Mouse (Mus musculus) cerebral cortex, adult 2 months (tissue): ENCODE data around the gene Tln2.

Experiments
- WGBS: fragments of 180-500 bp; shearing (Covaris S2); methylation state at CpG from one replicate; pipeline ENCODE4 v1.1.7; 2018; 5-methylcytosine and 5-hydroxymethylcytosine counted together

Gene Tln2

DNA sequence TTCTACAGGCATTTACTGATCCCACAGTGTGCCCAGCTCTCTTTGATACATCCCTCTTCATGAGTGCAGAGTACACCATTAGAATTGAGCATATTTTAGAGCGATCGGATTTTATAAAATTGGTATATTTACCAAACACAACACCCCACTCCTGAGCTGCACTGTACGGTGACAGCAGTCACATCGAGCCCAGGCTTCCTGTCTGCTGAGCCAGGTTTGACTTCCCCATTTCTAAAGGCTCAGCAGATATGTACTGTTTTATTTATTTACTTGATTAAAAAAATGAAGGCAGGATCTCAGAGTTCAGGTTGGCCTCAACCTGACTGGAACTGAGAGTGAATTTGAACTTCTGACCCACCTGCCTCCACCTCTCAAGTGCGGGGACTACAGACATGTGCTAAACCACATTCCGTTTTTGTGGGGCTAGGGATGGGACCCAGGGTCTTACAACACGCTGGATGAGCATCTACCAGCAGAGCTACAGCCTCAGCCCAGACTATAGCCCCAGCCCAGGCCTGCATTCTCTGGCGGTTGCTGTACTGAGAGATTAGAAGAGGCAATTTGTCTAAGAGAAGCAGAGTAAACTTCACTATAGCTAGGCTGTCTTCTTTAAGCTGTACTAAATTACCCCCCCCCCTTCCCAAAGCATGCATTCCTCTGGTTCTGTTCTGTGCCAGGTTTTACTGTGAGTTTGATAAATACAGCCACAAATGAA, 292.1 kb downstream of the Tln2 start:
- WGBS: 87% methylated on average over 8 of the region's 8 CpGs

DNA sequence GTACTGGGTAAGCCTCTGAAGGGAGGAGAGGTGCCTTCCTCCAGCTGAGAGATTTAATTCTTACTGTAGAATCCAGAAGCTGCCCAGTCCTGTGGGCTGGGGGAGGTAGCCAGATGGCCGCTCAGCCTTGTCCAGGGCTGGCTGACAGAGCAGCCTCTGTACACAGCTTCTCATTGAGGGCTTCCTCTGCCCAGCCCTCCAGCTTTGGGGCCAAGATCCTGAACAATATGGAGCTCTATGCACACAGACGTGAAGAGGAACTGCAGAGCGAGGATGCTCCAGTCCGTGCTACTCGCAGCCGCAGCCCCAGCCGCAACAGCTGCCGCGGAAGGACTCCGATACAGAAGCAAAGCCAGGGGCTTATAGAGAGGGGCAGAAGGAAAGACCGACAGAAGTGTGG, 294.0 kb downstream of the Tln2 start:
- WGBS: 63% methylated on average over 11 of the region's 11 CpGs

- WGBS: 44% methylated on average over 2 of the region's 2 CpGs
Measured at GRCm38 (mm10) chr9:67264896-67265295, 294.6 kb downstream of the Tln2 start.

DNA sequence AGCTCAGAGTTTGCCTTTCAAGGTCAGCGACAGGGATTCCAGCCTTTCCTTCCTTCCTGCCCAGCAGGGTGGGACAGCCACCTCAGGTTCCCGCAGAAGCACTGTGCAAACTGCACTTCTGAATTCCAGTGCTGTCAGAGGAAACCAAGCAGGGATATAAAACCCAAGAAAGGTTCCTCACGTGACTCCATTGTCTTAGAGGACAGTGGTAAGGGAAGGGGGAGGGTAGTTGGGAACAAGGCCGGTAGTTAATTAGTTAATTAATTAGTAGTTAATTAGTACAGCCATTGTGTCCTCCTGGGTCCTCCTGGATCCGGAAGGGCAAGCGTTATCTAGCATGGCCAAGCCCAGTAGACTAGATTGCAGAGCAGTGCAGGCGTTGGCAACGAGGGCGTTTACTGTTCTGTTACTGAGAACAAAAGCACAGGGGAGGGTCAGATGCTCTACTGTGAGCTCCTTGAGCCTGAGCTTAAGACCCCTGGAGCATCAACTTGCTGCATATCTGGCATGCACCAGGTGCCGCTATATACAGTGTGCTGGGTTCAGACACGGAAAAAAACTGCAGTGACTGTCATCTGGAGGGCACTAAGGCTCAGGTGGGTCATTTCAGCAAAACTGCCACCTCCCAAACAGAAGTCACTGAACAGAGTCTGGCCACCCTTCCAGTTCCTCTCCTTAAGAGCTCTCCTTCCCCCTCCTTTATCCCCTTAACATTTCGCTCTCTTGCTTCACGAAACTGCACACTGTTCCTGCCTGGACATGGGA, 298.5 kb downstream of the Tln2 start:
- WGBS: 61% methylated on average over 13 of the region's 13 CpGs

GRCm38 (mm10) chr9:67250141-67250540, 309.4 kb downstream of the Tln2 start:
- WGBS: 70% methylated on average over 2 of the region's 2 CpGs

GRCm38 (mm10) chr9:67247365-67247950, 312.0 kb downstream of the Tln2 start:
- WGBS: 87% methylated on average over 10 of the region's 10 CpGs

DNA sequence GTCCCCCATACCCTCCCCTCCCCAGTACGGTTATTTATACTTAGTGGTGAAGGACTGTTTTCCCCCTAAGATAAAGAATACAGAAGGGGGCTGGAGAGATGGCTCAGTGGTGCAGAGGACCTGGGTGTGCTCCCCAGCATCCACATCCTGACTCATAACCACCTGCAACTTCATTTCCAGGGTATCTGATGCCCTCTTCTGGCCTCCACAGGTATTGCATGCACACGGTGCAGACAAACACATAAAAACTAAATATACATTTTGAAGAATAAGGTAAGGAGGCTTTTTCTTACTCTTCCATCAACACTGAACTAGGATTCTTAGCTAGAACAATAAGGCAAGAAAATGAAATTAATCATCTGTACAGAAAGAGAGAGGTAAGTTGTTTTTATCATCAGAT, 314.2 kb downstream of the Tln2 start:
- WGBS: 100% methylated on average over 2 of the region's 2 CpGs

GRCm38 (mm10) chr9:67241683-67242082, 317.8 kb downstream of the Tln2 start:
- WGBS: 92% methylated on average over 5 of the region's 5 CpGs

- 76% methylated on average over 9 of the region's 9 CpGs for WGBS
Measured at GRCm38 (mm10) chr9:67240456-67240855, 319.0 kb downstream of the Tln2 start.

DNA sequence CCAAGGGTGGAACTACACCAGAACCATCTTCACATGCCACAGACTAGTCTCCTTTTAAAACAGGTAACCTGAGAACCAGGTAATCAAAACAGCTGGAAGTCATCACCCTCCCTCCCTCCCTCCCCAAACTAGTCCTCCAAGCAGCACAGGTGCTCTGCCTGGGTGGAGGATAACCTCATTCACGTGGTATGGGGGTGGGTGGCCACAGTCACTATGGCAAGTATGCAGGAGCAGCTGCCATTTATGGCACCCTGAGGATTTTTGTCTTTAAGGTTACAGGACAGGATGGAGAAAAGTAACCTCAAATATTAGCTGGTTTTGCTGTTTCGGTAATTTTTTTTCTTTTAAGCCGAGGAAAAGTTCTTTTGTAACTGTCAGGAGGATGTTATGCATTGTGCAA, 322.5 kb downstream of the Tln2 start:
- 77% methylated on average over 3 of the region's 3 CpGs for WGBS

GRCm38 (mm10) chr9:67235441-67236217, 323.9 kb downstream of the Tln2 start:
- WGBS: 77% methylated on average over 12 of the region's 12 CpGs

DNA sequence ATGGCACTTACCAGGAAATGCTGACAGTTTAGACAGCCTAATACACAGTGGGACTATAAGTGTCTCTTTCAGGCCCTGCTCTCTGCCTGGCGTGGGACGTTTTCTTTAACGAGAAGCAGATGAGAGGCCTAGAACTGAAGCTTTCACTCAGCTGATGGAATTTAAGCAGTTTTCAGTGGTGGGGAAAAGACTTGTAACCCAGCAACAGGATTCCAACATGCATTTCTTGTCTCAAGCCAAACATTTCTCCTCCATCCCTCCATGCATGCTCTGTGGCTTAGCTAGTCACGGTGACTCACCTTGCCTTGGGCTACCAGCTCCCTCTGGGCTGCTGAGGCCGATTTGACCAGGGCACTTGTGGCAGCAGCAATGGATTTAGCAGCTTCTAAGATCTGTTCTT, 330.5 kb downstream of the Tln2 start:
- WGBS: 79% methylated on average over 5 of the region's 5 CpGs

- WGBS: 62% methylated on average over 3 of the region's 3 CpGs
Measured at GRCm38 (mm10) chr9:67220388-67220787, 339.1 kb downstream of the Tln2 start.

DNA sequence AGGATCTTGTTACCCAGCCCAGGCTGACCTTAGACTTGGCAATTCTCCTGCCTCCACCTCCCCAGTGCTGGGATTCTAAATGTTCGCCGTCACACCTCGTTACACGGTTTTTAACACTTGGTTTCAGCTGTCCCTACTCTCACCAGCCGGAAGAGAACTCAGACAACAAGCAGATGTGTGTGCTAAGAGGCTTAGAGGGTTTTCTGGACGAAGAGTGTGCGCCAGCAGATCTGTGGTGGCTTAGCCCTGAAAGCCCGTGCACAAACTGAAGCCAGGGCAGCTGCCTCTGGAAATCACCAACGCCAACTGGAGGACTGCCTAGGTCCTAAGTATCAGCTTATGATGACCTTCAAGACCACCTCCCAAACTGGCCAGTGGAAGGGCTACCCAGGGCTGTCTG, 341.5 kb downstream of the Tln2 start:
- WGBS: 86% methylated on average over 9 of the region's 9 CpGs

GRCm38 (mm10) chr9:67214191-67214985, 345.1 kb downstream of the Tln2 start:
- WGBS: 97% methylated on average over 3 of the region's 3 CpGs

DNA sequence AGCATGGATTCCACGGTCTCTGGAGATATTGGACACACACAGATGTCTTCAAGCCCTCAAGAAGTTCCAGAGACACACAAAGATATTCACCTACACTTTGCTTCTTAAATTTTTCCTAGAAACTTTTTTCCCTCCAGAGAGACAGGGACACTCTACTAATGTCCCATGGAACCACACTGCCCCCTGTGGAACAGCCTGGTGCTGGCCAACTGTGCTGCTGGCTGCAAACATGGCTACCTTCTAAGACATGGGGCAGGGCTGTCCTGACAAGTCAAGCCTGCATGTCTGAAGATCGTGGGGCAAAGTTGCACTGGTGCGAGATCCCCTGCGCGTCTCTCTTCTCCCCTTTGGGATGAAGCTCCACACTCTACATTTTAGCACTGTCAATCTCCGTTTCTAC, 346.2 kb downstream of the Tln2 start:
- 68% methylated on average over 6 of the region's 6 CpGs for WGBS

- WGBS: 98% methylated on average over 4 of the region's 4 CpGs
Measured at GRCm38 (mm10) chr9:67211220-67211619, 348.3 kb downstream of the Tln2 start.

GRCm38 (mm10) chr9:67209451-67209850, 350.1 kb downstream of the Tln2 start:
- WGBS: 63% methylated on average over 9 of the region's 9 CpGs

DNA sequence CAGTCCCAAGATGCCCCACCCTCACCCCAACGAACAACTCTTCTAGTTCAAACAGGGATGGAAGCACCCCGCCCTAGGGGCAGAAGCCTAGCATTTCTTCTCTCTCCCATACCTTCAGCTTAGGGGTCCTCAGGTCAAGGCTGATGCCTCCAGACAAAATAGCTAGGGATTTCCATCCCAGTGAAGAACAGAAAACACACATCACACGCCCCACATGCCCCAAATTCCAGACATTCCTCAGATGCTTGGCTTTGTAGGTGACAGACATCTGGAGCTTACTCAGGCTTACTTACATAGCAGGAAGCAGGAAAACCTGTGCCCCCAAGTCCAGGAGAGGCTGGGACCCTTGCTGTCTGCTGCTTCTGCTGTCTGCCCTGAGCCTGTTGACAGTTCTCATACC, 351.1 kb downstream of the Tln2 start:
- 45% methylated on average over 3 of the region's 3 CpGs for WGBS

DNA sequence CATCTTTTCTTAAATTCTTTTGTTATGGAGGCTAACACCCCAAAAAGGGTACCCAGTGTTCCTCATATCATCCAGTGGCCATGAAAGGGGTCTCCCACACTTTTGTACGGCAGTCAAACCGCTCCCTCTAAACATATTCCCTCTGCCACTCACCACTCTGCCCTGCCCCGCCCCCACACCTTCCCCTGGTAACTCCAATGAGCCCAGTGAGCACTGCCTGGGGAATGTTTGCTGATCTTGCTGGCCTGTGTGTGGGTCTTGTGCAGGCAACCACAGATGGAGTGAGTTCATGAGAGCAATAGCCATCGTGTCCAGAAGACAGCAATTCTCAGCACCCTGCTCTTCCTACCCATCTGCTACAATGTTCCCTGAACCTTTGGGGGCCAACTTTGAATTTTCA, 354.3 kb downstream of the Tln2 start:
- WGBS: 78% methylated on average over 4 of the region's 4 CpGs

DNA sequence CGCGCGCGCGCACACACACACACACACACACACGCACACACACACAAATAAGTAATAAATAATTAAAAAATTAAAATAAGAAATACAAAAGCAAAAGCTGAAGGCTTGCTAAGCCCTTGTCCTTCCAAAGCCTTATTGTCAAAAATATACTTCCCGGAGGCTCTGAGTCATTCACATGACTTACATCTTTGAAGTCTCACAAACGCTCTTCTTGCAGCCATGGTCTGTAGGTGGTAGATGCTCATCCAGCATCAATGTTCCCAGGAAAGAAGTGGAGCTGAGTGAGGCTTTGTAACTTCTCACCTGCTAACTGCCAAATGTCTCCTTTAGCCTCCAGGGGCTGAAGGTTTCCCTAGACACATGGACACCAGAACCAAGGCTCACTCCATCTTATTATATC, 362.9 kb downstream of the Tln2 start:
- WGBS: 88% methylated on average over 8 of the region's 8 CpGs
